Mouse (Mus musculus) right cerebral cortex, postnatal 10 days (tissue): ENCODE results near the gene Ipmk.
"Not testable (repeated sequence)": the region's sequence is repeated elsewhere in the genome, so short reads cannot be mapped to it uniquely, and the experiment has no call there.

Source experiments
- DNase-seq, 2 experiments: peaks; one replicate each; pipeline ENCODE4 v3.0.0; 2021; ENCODE audit warnings: low spot score in 2 of 2

Ipmk gene

GRCm38 (mm10) chr10:71422047-71423037 lies 74.8 kb downstream of the Ipmk start:
- DNase-seq = peak; percentile 62 to 81

- DNase-seq = no peak
Measured at GRCm38 (mm10) chr10:71426740-71427139, 79.2 kb downstream of the Ipmk start.

DNA sequence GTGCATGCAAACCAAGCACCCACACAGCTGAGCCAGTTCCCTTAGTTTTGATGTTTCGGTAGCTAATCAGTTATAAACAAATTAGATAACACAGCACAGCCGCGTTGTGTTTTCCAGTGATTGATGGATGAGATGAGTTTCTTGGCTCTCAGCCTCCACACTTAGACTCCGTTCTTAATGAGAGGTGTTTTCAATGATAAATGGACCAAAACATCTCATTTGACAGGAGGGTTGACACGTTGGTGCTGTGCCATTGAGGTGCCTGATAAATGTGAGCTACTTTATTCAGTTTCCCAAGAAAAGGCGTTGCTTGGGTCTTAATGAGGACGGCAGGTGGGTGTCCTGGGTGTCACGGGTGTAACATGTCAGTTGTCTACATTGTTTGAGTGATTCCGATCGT lies 79.8 kb downstream of the Ipmk start:
- no peak for DNase-seq

GRCm38 (mm10) chr10:71428246-71428864 lies 80.8 kb downstream of the Ipmk start:
- no peak for DNase-seq

- no peak for DNase-seq
Measured at GRCm38 (mm10) chr10:71430661-71431060, 83.1 kb downstream of the Ipmk start.

DNA sequence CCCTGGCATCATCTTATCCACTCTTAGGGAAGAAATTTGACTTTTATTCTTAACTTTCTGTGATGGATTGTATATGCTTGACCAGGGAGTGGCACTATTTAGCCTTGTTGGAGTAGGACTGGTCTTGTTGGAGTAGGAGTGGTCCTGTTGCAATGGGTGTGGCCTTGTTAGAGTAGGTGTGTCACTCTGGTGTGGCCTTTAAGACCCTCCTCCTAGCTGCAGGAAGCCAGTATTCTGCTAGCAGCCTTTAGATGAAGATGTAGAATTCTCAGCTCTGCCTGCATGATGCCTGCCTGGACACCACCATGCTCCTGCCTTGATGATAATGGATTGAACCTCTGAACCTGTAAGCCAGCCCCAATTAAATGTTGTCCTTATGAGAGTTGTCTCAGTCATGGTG lies 95.5 kb downstream of the Ipmk start:
- no peak for DNase-seq

GRCm38 (mm10) chr10:71447661-71448060 lies 100.1 kb downstream of the Ipmk start:
- no peak for DNase-seq

GRCm38 (mm10) chr10:71448284-71448683 lies 100.7 kb downstream of the Ipmk start:
- DNase-seq = no peak

- DNase-seq = no peak
Measured at GRCm38 (mm10) chr10:71455355-71455754, 107.8 kb downstream of the Ipmk start.

- DNase-seq = not testable (repeated sequence)
Measured at GRCm38 (mm10) chr10:71462371-71462770, 114.8 kb downstream of the Ipmk start.

- DNase-seq = no peak
Measured at GRCm38 (mm10) chr10:71464417-71464816, 116.9 kb downstream of the Ipmk start.

DNA sequence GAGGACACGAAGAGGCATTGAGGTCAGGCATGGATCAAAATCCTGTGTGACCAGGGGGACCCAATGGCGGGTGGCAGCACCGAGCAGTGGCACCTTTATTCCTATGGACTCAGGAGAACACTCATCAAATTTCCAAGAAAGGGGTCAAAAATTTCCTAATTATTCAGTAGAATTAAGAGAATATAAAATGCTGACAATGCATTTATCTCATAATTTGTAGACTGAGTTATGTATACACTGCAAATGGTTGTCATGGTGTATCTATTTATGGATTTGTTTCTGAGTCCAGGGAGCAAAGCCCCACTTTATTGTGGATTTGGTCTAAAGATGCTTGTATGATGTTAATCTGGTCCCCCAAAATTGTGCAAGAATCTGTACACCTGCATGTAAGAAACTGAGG lies 120.8 kb downstream of the Ipmk start:
- DNase-seq = no peak

GRCm38 (mm10) chr10:71469751-71470150 lies 122.2 kb downstream of the Ipmk start:
- peak in 1 of 2 experiments; percentile 48 for DNase-seq

- no peak for DNase-seq
Measured at GRCm38 (mm10) chr10:71472033-71472432, 124.5 kb downstream of the Ipmk start.

GRCm38 (mm10) chr10:71473590-71473989 lies 126.0 kb downstream of the Ipmk start:
- DNase-seq = no peak

DNA sequence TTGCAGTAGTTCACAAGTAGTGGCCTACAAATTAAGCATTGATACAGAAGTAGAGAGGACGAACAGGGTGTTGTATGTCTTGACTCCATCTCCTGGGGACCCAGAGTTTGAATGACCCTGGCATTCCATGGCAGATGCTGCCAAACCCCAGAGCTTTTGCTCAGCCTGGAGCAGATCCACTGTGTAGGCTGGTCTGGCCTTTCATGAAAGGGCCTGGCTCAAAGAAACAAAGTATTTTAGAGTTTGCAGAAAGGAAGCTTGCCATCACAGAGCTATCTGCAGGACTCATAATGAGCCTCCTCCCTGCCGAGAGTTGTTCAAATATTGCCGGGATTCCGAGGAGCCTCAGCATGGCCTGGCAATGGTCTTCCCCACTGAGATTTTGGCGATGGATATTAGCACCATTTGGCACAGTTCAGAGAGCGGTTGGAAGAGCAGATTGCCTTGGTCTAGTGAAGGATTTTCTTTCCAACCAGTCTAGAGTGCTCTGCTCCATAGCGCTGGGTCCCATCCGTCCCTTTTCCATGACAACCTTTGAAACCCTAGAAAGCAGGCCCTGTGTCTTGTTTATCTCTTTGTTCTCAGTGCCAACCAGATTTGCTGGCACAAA lies 129.0 kb downstream of the Ipmk start:
- DNase-seq = peak; percentile 59 to 73

DNA sequence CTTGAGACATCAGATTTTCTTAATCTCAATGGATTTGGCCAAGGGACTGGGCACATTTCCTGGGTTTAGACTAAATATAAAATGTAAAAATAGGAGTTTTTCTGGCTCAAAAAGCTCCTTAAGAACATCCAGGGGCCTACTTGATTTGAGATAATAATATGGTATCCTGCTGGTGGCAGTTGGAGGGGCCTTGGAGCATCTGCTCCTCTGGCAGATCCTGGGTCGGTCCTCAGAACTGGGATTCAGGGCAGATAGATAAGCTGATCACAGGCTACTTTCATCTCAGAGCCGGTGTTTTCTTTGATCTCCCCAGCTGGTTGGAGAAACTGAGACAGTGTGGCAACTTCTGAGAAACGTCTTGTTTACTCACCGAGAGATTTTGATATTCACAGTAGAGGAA lies 129.6 kb downstream of the Ipmk start:
- no peak for DNase-seq

- DNase-seq = peak; percentile 87 to 90
Measured at GRCm38 (mm10) chr10:71479700-71480325, 132.2 kb downstream of the Ipmk start.
